Mouse (Mus musculus) liver, embryonic 14.5 days (tissue): ENCODE measurements at regions not wholly inside any gene's neighbourhood (a gene's known extent, or its start where the extent isn't known, plus 50 kb on each side); places are given as distances from the start of the nearest gene placed in this dataset.

Source experiments
- CTCF ChIP-seq: IDR thresholded peaks from 2 replicates; pipeline ENCODE4 v1.5.1; 2016; ENCODE audit warnings: antibody characterized with exemption, low read depth, control low read depth
- EP300 ChIP-seq: IDR thresholded peaks from 2 replicates; pipeline ENCODE4 v1.6.1; 2016; ENCODE audit warnings: antibody characterized with exemption, low read depth

- TF ChIP-seq CTCF (no peak), EP300 (no peak)
Observed at GRCm38 (mm10) chr5:99099014-99099726, 62.0 kb upstream of the Prkg2 start.
